Mouse (Mus musculus) T-helper 2 cell (primary cell): ENCODE data around the gene Aatf.
"Not testable (repeated sequence)": the region's sequence is repeated elsewhere in the genome, so short reads cannot be mapped to it uniquely, and the experiment has no call there.

Experiments
- in situ Hi-C: fragments of 300-600 bp; cut with MboI, MseI; formaldehyde crosslinking; loops from one replicate; pipeline ENCODE4 v1.15.1; 2025; ENCODE audit warnings: high pct_unique_total_duplicates

The Aatf gene

GRCm38 (mm10) chr11:84442554-84443331, 70.6 kb downstream of the Aatf start:
- in situ Hi-C loops: no loop called here

GRCm38 (mm10) chr11:84440402-84440801, 72.9 kb downstream of the Aatf start:
- in situ Hi-C loops: no loop called here

GRCm38 (mm10) chr11:84434879-84435278, 78.4 kb downstream of the Aatf start:
- in situ Hi-C loops: no loop called here

GRCm38 (mm10) chr11:84430336-84430735, 83.0 kb downstream of the Aatf start:
- in situ Hi-C loops: no loop called here

GRCm38 (mm10) chr11:84429581-84429980, 83.7 kb downstream of the Aatf start:
- in situ Hi-C loops: no loop called here

GRCm38 (mm10) chr11:84426633-84426998, 86.7 kb downstream of the Aatf start:
- in situ Hi-C loops: no loop called here

GRCm38 (mm10) chr11:84425736-84426632, 87.3 kb downstream of the Aatf start:
- in situ Hi-C loops: no loop called here

GRCm38 (mm10) chr11:84420779-84421178, 92.5 kb downstream of the Aatf start:
- in situ Hi-C loops: no loop called here

GRCm38 (mm10) chr11:84413111-84413510, 100.2 kb downstream of the Aatf start:
- in situ Hi-C loops: no loop called here

- in situ Hi-C loops: no loop called here
Observed at GRCm38 (mm10) chr11:84412201-84412934, 101.0 kb downstream of the Aatf start.

- in situ Hi-C loops: no loop called here
Observed at GRCm38 (mm10) chr11:84411642-84412018, 101.7 kb downstream of the Aatf start.

- in situ Hi-C loops: no loop called here
Observed at GRCm38 (mm10) chr11:84410879-84411641, 102.3 kb downstream of the Aatf start.

- in situ Hi-C loops: no loop called here
Observed at GRCm38 (mm10) chr11:84410383-84410782, 102.9 kb downstream of the Aatf start.

GRCm38 (mm10) chr11:84406733-84407132, 106.6 kb downstream of the Aatf start:
- in situ Hi-C loops: no loop called here

- in situ Hi-C loops: no loop called here
Observed at GRCm38 (mm10) chr11:84395010-84395409, 118.3 kb downstream of the Aatf start.

GRCm38 (mm10) chr11:84393571-84393970, 119.8 kb downstream of the Aatf start:
- in situ Hi-C loops: no loop called here

GRCm38 (mm10) chr11:84392066-84392465, 121.3 kb downstream of the Aatf start:
- in situ Hi-C loops: not testable (repeated sequence)

- in situ Hi-C loops: no loop called here
Observed at GRCm38 (mm10) chr11:84391126-84391525, 122.2 kb downstream of the Aatf start.

- in situ Hi-C loops: no loop called here
Observed at GRCm38 (mm10) chr11:84389332-84389731, 124.0 kb downstream of the Aatf start.

- in situ Hi-C loops: no loop called here
Observed at GRCm38 (mm10) chr11:84383891-84384290, 129.4 kb downstream of the Aatf start.

GRCm38 (mm10) chr11:84382450-84382849, 130.9 kb downstream of the Aatf start:
- in situ Hi-C loops: no loop called here
